Mouse (Mus musculus) embryonic facial prominence, embryonic 12.5 days (tissue): Measurements from ENCODE around the gene Pknox2. TPM values are rescaled to one million over a fixed set of nuclear protein-coding genes. Genes with fewer than 3 reads are reported as not detected.

Source experiments
- ATAC-seq: fragments of 200-750 bp; cut with Nextera tagmentation; 2 replicates; pipeline ENCODE4 v1.8.0; 2017; ENCODE audit not compliant: insufficient number of reproducible peaks, insufficient read depth, low FRiP score, low TSS enrichment
- H3K27ac ChIP-seq: fragments of 300-500 bp; sonication (generic); 2 replicates; pipeline ENCODE4 v1.5.1; 2016; ENCODE audit warnings: mild to moderate bottlenecking
- H3K27me3 ChIP-seq: fragments of 300-500 bp; sonication (generic); 2 replicates; pipeline ENCODE4 v1.6.1; 2016; ENCODE audit warnings: mild to moderate bottlenecking, moderate library complexity
- H3K36me3 ChIP-seq: fragments of 300-500 bp; sonication (generic); 2 replicates; pipeline ENCODE4 v1.6.1; 2016; ENCODE audit warnings: mild to moderate bottlenecking
- H3K4me1 ChIP-seq: fragments of 300-500 bp; sonication (generic); 2 replicates; pipeline ENCODE4 v1.6.1; 2016
- H3K4me2 ChIP-seq: fragments of 300-500 bp; sonication (generic); replicated peaks from 2 replicates; pipeline ENCODE4 v1.6.1; 2016; ENCODE audit warnings: mild to moderate bottlenecking, moderate library complexity
- H3K4me3 ChIP-seq: fragments of 300-500 bp; sonication (generic); 2 replicates; pipeline ENCODE4 v1.5.1; 2016; ENCODE audit warnings: mild to moderate bottlenecking
- H3K9ac ChIP-seq: fragments of 300-500 bp; sonication (generic); 2 replicates; pipeline ENCODE4 v1.6.1; 2016; ENCODE audit warnings: mild to moderate bottlenecking, moderate library complexity
- H3K9me3 ChIP-seq: fragments of 300-500 bp; sonication (generic); 2 replicates; pipeline ENCODE4 v1.6.1; 2016; ENCODE audit warnings: mild to moderate bottlenecking, moderate library complexity
- WGBS: fragments of 180-500 bp; shearing (Covaris S2); methylation state at CpG from one replicate; pipeline ENCODE4 v1.1.7; 2016; 5-methylcytosine and 5-hydroxymethylcytosine counted together
- polyA plus RNA-seq: library from polyadenylated mRNA; unstranded; fragments of >200 nt; fragmentation: Nextera tagmentation; extraction: Ambion mirVana; gene quantifications from 2 replicates; pipeline ENCODE4 v1.2.1, GENCODE M21; 2016

Pknox2 gene
- polyA plus RNA-seq, 1 experiment from 2014 or later, result 20.8 TPM

DNA sequence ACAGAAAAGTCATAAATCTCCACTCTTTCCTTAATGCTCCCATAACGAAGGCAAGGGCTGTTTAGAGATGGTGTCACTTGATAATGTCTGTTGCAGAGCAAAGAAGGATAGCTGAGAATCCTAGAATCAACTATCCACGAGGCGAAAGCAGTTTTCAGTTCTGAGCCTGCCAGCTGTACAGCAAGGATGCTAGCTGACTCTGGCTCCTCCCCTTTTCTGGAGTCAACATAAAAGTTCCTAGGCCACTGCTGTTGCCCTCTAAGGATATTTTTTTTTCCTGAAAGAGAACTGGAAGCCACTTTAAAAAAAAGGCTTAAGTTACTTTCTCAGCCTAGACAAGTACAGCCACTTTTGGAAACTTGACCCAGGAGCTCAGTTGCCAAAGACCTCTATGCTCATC is 176.1 kb downstream of the Pknox2 start:
- 17% methylated on average over 3 of the region's 3 CpGs for whole genome bisulfite sequencing
- no peak overlapping the region for H3K9ac ChIP-seq
- peaks cover 37% of the 10 kb centered on the region for H3K4me1 ChIP-seq
- no peak overlapping the region for H3K4me3 ChIP-seq
- ATAC-seq, result no peak
- H3K4me2 ChIP-seq, result peak overlapping the region; percentile 11; the same call in 1 of the 2 replicates
- no peaks in the 10 kb centered on the region for H3K9me3 ChIP-seq
- no peaks in the 10 kb centered on the region for H3K27me3 ChIP-seq
- 0 out of 2 replicates have a peak overlapping the region, but pooled peaks have one; percentile 57 for H3K27ac ChIP-seq
- H3K36me3 ChIP-seq, result no peaks in the 10 kb centered on the region

DNA sequence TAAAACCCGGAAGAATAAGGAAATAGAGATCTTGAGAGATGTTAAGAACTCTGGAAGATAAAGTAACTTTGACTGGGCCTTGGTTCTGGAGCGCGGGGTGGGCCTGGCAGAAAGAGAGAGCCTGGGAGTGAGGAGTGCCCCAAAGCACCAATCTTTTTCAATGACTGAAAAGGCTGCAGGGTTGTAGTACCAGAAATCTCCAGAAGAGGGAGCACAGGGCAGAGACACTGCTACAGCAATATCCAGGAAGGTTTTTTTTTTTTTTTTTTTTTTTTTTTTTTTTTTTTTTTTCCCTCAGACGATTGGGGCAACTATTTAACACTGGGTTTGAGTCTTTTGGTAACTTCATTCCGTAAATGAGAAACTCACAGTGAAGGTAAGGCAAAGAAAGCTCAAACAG is 176.6 kb downstream of the Pknox2 start:
- H3K9me3 ChIP-seq, result no peaks in the 10 kb centered on the region
- peaks cover 33% of the 10 kb centered on the region for H3K4me1 ChIP-seq
- 8% methylated on average over 5 of the region's 5 CpGs for WGBS
- no peak for ATAC-seq
- no peak overlapping the region for H3K4me3 ChIP-seq
- H3K27ac ChIP-seq, result no peak overlapping the region
- no peak overlapping the region for H3K9ac ChIP-seq
- H3K36me3 ChIP-seq, result no peaks in the 10 kb centered on the region
- H3K27me3 ChIP-seq, result no peaks in the 10 kb centered on the region
- H3K4me2 ChIP-seq, result 0 out of 2 replicates have a peak overlapping the region, but pooled peaks have one; percentile 11

DNA sequence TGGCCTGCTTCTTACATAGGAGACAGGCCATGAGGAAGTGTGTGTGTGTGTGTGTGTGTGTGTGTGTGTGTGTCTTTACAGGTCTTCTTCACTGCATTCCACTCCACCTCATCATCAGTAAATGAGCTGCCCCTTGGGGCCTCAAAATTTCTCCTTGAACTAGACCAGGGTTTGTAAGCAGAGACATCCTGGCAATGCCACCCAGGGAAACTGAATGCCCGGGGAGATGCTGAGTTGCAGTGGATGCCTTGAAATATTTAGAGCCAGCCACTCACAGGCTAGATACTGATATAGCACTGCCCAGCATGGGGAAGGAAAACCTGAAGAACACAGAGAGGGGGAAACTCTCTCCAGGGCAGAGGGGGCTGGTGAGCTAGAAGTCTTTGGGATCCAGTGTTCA is 178.1 kb downstream of the Pknox2 start:
- no peak overlapping the region for H3K4me2 ChIP-seq
- ATAC-seq, result no peak
- H3K27me3 ChIP-seq, result no peaks in the 10 kb centered on the region
- no peak overlapping the region for H3K4me3 ChIP-seq
- 69% methylated on average over 1 of the region's 1 CpGs for WGBS
- no peaks in the 10 kb centered on the region for H3K9me3 ChIP-seq
- no peak overlapping the region for H3K27ac ChIP-seq
- peaks cover 36% of the 10 kb centered on the region for H3K4me1 ChIP-seq
- H3K36me3 ChIP-seq, result no peaks in the 10 kb centered on the region
- no peak overlapping the region for H3K9ac ChIP-seq

DNA sequence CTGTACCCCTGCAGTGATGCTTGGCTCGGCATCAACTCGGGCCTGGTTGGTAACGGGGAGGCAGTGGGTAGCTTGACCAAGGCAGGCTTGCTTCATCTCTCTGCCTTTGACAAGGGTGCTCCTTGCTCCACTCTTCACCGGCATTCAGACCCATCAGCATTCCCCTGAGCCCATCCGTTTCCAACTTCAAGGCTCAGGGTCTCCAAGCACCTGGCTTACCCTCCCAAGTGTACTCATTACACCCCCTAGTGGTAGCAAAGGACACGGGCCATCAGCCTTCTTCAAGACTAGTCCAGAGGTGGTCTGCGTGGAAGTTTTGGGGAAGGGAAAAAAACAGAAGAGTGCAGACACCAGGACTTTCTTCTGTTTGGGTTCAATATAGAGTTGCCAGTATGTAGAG is 178.5 kb downstream of the Pknox2 start:
- no peaks in the 10 kb centered on the region for H3K36me3 ChIP-seq
- H3K27me3 ChIP-seq, result no peaks in the 10 kb centered on the region
- H3K4me1 ChIP-seq, result peaks cover 40% of the 10 kb centered on the region
- ATAC-seq, result no peak
- no peak overlapping the region for H3K4me3 ChIP-seq
- WGBS, result 45% methylated on average over 7 of the region's 7 CpGs
- H3K27ac ChIP-seq, result no peak overlapping the region
- H3K9ac ChIP-seq, result no peak overlapping the region
- no peaks in the 10 kb centered on the region for H3K9me3 ChIP-seq
- no peak overlapping the region for H3K4me2 ChIP-seq

DNA sequence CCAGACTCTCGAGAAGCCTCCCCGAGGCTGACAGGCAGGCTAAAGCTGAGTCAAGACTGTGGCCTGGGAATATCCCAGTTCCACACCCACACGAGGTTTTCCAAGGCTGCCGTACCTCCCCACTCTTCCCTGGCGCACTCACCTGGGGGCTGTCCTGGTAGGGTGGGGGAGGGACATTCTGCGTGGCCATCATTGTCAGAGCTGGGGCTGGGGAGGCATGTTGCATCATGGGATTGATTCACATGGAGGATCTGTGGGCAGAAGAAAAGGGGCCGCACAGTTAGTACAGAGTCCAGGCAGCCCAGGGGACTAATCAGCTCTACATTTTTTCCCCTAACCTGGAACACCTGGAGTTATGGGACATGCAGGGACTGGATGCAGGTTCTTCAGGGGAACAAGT is 179.0 kb downstream of the Pknox2 start:
- no peaks in the 10 kb centered on the region for H3K27me3 ChIP-seq
- H3K4me2 ChIP-seq, result no peak overlapping the region
- H3K4me3 ChIP-seq, result no peak overlapping the region
- no peaks in the 10 kb centered on the region for H3K36me3 ChIP-seq
- ATAC-seq, result no peak
- no peak overlapping the region for H3K27ac ChIP-seq
- peaks cover 40% of the 10 kb centered on the region for H3K4me1 ChIP-seq
- H3K9ac ChIP-seq, result no peak overlapping the region
- WGBS, result 79% methylated on average over 7 of the region's 7 CpGs
- no peaks in the 10 kb centered on the region for H3K9me3 ChIP-seq

DNA sequence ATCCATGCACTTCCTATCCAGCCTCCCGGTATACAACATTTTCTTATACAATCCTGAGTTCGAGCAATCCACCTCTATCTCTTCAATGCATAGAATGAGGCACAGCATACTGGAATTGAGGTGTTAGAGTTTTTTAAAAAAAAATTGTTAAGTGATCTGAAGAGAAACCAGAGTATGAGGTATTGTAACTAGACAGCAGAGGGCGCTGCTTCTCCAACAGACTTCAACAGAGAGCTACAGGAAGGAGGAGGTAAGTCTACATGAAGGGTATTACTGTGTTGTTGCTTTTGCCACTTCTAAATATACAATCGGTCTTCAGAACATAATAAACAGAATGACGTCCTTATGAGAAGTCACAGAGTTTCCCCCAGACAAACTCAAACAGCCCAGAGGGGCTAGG is 181.5 kb downstream of the Pknox2 start:
- Histone ChIP-seq H3K36me3 (no peaks in the 10 kb centered on the region), H3K4me3 (no peak overlapping the region), H3K27ac (no peak overlapping the region), H3K4me1 (peaks cover 30% of the 10 kb centered on the region), H3K27me3 (no peaks in the 10 kb centered on the region), H3K4me2 (no peak overlapping the region), H3K9me3 (no peaks in the 10 kb centered on the region), H3K9ac (no peak overlapping the region)
- 64% methylated on average over 5 of the region's 5 CpGs for WGBS
- no peak for ATAC-seq

DNA sequence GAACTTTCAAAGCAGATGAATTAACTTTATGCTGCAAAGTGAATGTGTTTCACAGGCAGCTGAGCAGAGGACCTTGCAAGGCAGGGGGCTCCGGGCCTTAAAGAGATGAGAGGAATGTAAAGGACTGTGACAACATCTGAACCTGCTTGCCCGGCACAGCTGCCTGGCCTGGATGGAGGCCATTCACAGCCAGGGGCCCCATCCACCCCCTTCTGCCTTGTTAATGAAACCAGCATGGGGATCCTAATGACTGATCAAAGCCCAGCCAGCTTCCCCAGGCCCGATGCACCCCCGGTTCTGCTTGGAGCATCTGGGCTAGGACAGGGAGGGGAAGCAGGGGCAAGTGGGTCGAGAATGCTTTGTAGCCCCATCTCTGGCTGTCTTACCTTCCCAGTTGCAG is 183.0 kb downstream of the Pknox2 start:
- no peak for ATAC-seq
- WGBS, result 4% methylated on average over 5 of the region's 5 CpGs
- no peaks in the 10 kb centered on the region for H3K36me3 ChIP-seq
- H3K4me2 ChIP-seq, result no peak overlapping the region
- no peak overlapping the region for H3K4me3 ChIP-seq
- no peaks in the 10 kb centered on the region for H3K9me3 ChIP-seq
- no peaks in the 10 kb centered on the region for H3K27me3 ChIP-seq
- H3K9ac ChIP-seq, result no peak overlapping the region
- peaks cover 31% of the 10 kb centered on the region for H3K4me1 ChIP-seq
- H3K27ac ChIP-seq, result no peak overlapping the region

DNA sequence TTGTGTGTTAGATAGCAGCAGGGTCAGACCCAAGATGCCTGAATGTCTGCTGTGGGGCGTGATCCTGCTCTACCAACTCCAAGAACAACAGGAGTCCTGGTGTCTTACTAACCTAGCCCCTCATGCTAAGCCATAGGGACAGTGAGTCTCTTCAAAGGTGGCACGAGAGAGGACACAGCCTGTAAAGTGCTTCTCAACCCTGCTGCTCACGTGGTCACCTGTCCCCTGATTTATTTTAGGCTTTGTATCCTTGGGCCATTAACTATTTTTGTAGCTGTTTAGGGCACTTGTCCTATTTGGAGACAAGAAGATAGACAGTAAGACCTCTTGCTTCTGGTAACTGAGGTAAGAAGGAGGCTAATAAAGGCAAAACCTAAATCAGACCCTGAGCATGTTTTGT is 183.7 kb downstream of the Pknox2 start:
- no peaks in the 10 kb centered on the region for H3K36me3 ChIP-seq
- ATAC-seq, result no peak
- 53% methylated on average over 3 of the region's 3 CpGs for WGBS
- H3K9me3 ChIP-seq, result no peaks in the 10 kb centered on the region
- H3K27ac ChIP-seq, result no peak overlapping the region
- peaks cover 31% of the 10 kb centered on the region for H3K4me1 ChIP-seq
- no peaks in the 10 kb centered on the region for H3K27me3 ChIP-seq
- H3K4me3 ChIP-seq, result no peak overlapping the region
- H3K9ac ChIP-seq, result no peak overlapping the region
- H3K4me2 ChIP-seq, result no peak overlapping the region

DNA sequence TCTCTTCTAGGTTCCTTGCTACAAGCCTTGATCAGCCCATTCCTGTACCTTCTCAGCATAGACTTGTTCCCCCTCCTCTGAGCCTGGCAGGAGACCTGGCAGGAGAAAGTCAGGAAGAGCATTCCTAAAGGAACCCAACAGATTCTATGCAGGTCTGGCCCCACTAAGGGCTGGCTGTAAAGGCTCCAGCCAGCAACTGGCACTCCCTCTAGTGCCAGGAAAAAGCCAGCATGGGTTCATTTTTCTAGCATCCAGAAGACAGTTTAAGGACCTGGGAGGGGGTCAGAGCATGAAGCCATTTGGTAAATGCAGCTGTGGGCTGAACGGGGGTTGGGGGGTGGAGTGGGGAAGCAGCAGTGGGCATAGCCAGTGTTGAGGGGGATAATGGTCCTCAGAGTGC is 185.3 kb downstream of the Pknox2 start:
- no peak overlapping the region for H3K9ac ChIP-seq
- H3K27ac ChIP-seq, result no peak overlapping the region
- H3K4me3 ChIP-seq, result no peak overlapping the region
- no peaks in the 10 kb centered on the region for H3K9me3 ChIP-seq
- H3K4me2 ChIP-seq, result no peak overlapping the region
- whole genome bisulfite sequencing, result 69% methylated on average over 1 of the region's 1 CpGs
- H3K36me3 ChIP-seq, result no peaks in the 10 kb centered on the region
- no peak for ATAC-seq
- H3K27me3 ChIP-seq, result no peaks in the 10 kb centered on the region
- H3K4me1 ChIP-seq, result peaks cover 31% of the 10 kb centered on the region

DNA sequence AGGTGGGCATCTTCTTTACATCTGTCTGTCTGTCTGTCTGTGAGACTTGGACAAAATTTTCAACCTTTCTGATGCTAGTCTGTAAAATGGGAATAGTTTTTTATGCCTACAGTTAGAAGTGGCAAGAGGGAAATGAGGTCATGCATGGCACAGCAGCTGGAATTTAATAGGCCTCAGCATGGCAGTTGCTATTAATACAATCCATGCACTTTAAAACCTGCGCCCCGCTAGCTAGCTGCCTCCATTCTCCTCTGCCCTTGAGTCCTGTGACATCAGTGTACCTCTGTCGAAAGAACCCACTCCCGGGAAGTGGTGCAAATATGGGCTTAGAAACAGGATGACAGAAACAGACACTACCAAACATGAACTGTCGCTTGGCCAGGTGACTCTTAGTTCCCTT is 186.1 kb downstream of the Pknox2 start:
- no peak overlapping the region for H3K4me2 ChIP-seq
- no peaks in the 10 kb centered on the region for H3K9me3 ChIP-seq
- no peaks in the 10 kb centered on the region for H3K36me3 ChIP-seq
- no peak for ATAC-seq
- H3K4me3 ChIP-seq, result no peak overlapping the region
- H3K27ac ChIP-seq, result no peak overlapping the region
- H3K4me1 ChIP-seq, result peaks cover 31% of the 10 kb centered on the region
- H3K27me3 ChIP-seq, result no peaks in the 10 kb centered on the region
- WGBS, result 85% methylated on average over 5 of the region's 5 CpGs
- no peak overlapping the region for H3K9ac ChIP-seq

DNA sequence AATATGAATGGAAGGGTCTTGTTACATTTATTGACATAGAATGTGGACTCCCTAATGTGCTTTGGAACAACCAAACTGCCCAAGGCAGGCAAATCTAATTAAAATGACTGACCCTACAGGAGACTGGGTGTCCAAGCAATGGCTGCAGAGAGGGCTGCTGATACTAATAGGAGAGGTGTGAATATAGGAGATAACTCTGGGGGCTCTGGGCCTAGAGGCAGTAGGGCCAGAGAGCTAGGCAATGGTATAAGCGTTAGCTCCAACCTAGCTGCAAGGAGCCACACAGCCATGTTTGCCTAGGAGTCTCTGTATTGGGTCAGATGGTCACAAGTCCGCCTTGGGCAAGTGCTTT is 196.1 kb downstream of the Pknox2 start:
- no peaks in the 10 kb centered on the region for H3K9me3 ChIP-seq
- H3K36me3 ChIP-seq, result no peaks in the 10 kb centered on the region
- H3K4me1 ChIP-seq, result peaks cover 15% of the 10 kb centered on the region
- H3K4me3 ChIP-seq, result no peak overlapping the region
- no peak overlapping the region for H3K4me2 ChIP-seq
- H3K9ac ChIP-seq, result no peak overlapping the region
- no peaks in the 10 kb centered on the region for H3K27me3 ChIP-seq
- no peak for ATAC-seq
- 77% methylated on average over 2 of the region's 2 CpGs for WGBS
- H3K27ac ChIP-seq, result no peak overlapping the region

DNA sequence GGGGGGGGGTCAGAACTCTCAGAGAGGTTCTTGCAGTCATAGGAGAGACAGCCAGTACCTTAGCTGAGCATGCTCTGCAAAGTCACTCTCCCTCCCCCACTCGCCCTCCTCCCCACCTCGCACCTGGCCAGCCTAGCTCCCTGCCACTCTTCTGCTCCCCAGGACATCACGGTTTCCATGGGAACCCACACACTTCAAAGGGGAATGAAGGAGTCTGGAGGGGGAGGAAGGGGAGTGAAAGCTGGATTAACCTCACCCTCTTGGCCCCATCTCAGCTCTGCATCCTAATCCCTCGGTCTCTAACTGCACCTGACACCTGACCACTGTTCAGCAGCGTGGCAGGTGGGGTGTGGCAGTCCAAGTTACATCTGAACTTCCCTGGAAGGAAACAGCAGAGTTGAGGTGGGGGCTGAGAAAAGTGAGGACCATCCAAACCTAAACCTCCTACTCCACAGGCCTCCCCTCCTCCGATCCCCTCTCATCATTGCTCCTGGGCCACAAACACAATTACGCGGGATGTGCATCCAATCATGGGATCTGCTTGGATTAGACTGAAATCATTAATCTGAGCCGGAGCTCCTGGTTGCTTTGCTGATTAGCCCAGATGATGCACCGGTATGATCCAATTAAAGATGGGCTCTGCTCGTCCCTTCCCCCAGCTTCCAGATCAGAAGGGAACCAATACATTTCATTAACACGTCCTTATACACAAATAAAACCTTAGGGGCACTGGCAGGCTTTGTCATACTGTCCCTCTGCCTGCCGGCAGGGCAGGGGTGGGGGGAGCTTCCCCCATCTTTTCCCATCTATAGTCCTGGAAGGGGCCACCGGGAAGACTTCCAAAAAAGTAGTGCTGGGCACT is 196.7 kb downstream of the Pknox2 start:
- H3K9ac ChIP-seq, result no peak overlapping the region
- peak; percentile 47; the same call in 1 of the 2 replicates for ATAC-seq
- no peak overlapping the region for H3K4me2 ChIP-seq
- H3K27me3 ChIP-seq, result no peaks in the 10 kb centered on the region
- no peak overlapping the region for H3K27ac ChIP-seq
- H3K4me3 ChIP-seq, result no peak overlapping the region
- H3K9me3 ChIP-seq, result no peaks in the 10 kb centered on the region
- 29% methylated on average over 14 of the region's 14 CpGs for WGBS
- peaks cover 15% of the 10 kb centered on the region for H3K4me1 ChIP-seq
- no peaks in the 10 kb centered on the region for H3K36me3 ChIP-seq
